Mouse (Mus musculus): ENCODE results near the gene Tmem40.

GRCm38 (mm10) chr6:115761995-115762756 lies at the start of gene Tmem40:
- TF ChIP-seq CTCF (IDR thresholded peaks at IDR 0.05; ENCODE audit: low read depth, low read length): no peak
- no peak for TF ChIP-seq POLR2A (IDR thresholded peaks at IDR 0.05; ENCODE audit: extremely low read depth, insufficient read depth, low read length)
